In the genomic region with DNA sequence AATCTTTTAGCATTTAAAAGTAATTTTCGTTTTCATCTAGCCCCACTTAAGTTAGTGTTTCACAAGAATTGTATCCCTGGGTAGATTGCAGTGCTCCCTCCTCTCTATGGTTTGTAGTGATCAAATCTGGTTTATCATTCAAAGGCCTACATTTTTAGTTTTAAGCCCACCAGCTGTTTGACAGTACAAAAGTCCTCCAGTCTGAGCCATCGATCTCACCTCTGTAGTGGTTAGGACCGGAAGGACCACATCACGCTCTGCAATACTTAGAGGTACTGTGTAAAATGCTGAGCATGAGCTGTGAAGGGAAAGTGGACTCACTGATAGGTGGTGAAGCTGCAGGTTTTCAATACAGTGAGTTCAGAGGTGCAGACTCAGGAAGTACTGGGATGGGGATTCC, we compare ENCODE assay signal across 8 mouse cellular contexts. TPM values are rescaled to one million over a fixed set of nuclear protein-coding genes. Genes with fewer than 3 reads are reported as not detected.
DNase-seq lines count a peak whose midpoint lies in the region; ATAC-seq and TF ChIP-seq lines count a peak whose summit lies in the region.

No protein-coding gene starts in this region.

- peak overlapping the region; percentile 71 for H3K9ac ChIP-seq in liver, adult 2 months (ENCODE audit: low read depth, low read length)
- peak overlapping the region; percentile 98 for H3K9ac ChIP-seq in hindbrain, embryonic 15.5 days
- H3K9ac ChIP-seq in midbrain, postnatal 0 days (replicated peaks; ENCODE audit: low read length, poor library complexity, severe bottlenecking): peak overlapping the region; percentile 96

- H3K4me1 ChIP-seq in liver, adult 2 months (ENCODE audit: control insufficient read depth, insufficient read depth, low read length): peaks cover 22% of the 10 kb centered on the region
- peaks cover 39% of the 10 kb centered on the region for H3K4me1 ChIP-seq in hindbrain, embryonic 15.5 days (replicated peaks)
- peaks cover 18% of the 10 kb centered on the region for H3K4me1 ChIP-seq in midbrain, postnatal 0 days (ENCODE audit: insufficient read depth, low read length)

- H3K79me2 ChIP-seq in liver, adult 2 months (ENCODE audit: control insufficient read depth, insufficient read depth, low read length): peaks cover 19% of the 10 kb centered on the region; the same call in 1 of the 2 replicates

- no peak for TF ChIP-seq POLR2A in liver, adult 2 months (IDR thresholded peaks at IDR 0.05; ENCODE audit: extremely low read depth, insufficient read depth, low read length)

- DNase-seq in liver, adult 2 months (ENCODE audit: extremely low read depth, low read depth, low spot score): peak; percentile 33
- DNase-seq in liver: no peak
- no peak for DNase-seq in midbrain, postnatal 0 days (ENCODE audit: low spot score)
- no peak for DNase-seq in cerebellum, adult 8-10 months
- no peak for DNase-seq in layer of hippocampus, adult 8-10 months (ENCODE audit: low spot score in 2 of 2)

- peaks cover 13% of the 10 kb centered on the region for H3K36me3 ChIP-seq in liver, adult 2 months (ENCODE audit: control insufficient read depth, insufficient read depth, low read length)
- peaks cover 3% of the 10 kb centered on the region for H3K36me3 ChIP-seq in hindbrain, embryonic 15.5 days
- H3K36me3 ChIP-seq in midbrain, postnatal 0 days (ENCODE audit: insufficient read depth, low read length): peaks cover 2% of the 10 kb centered on the region; the same call in 1 of the 2 replicates

- H3K4me3 ChIP-seq in liver, adult 2 months (ENCODE audit: insufficient read depth, low read depth, low read length): peak overlapping the region; percentile 82
- H3K4me3 ChIP-seq in hindbrain, embryonic 15.5 days: peak overlapping the region; percentile 97
- peak overlapping the region; percentile 88 for H3K4me3 ChIP-seq in midbrain, postnatal 0 days (ENCODE audit: low read depth, low read length)

- no peak for TF ChIP-seq CTCF in liver, adult 2 months (IDR thresholded peaks at IDR 0.05; ENCODE audit: low read depth, low read length)
- TF ChIP-seq CTCF in midbrain, postnatal 0 days (IDR thresholded peaks at IDR 0.05): no peak

- 3% methylated on average over 4 of the region's 4 CpGs for WGBS in liver, adult 2 months
- 38% methylated on average over 4 of the region's 4 CpGs for WGBS in hindbrain, embryonic 15.5 days
- 38% methylated on average over 4 of the region's 4 CpGs for WGBS in midbrain, postnatal 0 days

- H3K27ac ChIP-seq in liver, adult 2 months (replicated peaks; ENCODE audit: insufficient read depth, low read depth, low read length): no peak overlapping the region
- H3K27ac ChIP-seq in hindbrain, embryonic 15.5 days (replicated peaks): peak overlapping the region; percentile 99
- peak overlapping the region; percentile 93 for H3K27ac ChIP-seq in midbrain, postnatal 0 days (ENCODE audit: low read depth, low read length)

- no peaks in the 10 kb centered on the region for H3K27me3 ChIP-seq in liver, adult 2 months (ENCODE audit: control insufficient read depth, insufficient read depth, low read length)
- H3K27me3 ChIP-seq in hindbrain, embryonic 15.5 days: no peaks in the 10 kb centered on the region
- H3K27me3 ChIP-seq in midbrain, postnatal 0 days (ENCODE audit: insufficient read depth, low read length): no peaks in the 10 kb centered on the region

- ATAC-seq in activated CD4-positive, CD25-positive, alpha-beta regulatory T cell, adult 4 months: peak; percentile 28
- ATAC-seq in hindbrain, embryonic 15.5 days (ENCODE audit: low FRiP score, low read depth): no peak
- ATAC-seq in midbrain, postnatal 0 days (ENCODE audit: low FRiP score): no peak
- ATAC-seq in megakaryocyte progenitor cell, adult 5-6 weeks (replicated peaks; ENCODE audit: poor library complexity): no peak

- no peaks in the 10 kb centered on the region for H3K9me3 ChIP-seq in hindbrain, embryonic 15.5 days
- no peaks in the 10 kb centered on the region for H3K9me3 ChIP-seq in midbrain, postnatal 0 days (ENCODE audit: low read length)

- H3K4me2 ChIP-seq in hindbrain, embryonic 15.5 days: peak overlapping the region; percentile 66
- H3K4me2 ChIP-seq in midbrain, postnatal 0 days (ENCODE audit: low read depth, low read length, poor library complexity, severe bottlenecking): peak overlapping the region; percentile 65

RNA-seq across cellular contexts. Expression of a gene that starts 1.0 kb away (rescaled TPM):
- 39.3 and 39.4 TPM in 2 replicates for total RNA-seq in liver, adult 2 months (2014; rRNA removed)
- 23.3 and 23.8 TPM in 2 replicates for polyA plus RNA-seq in liver, adult 2 months (2012; rRNA removed)
- polyA plus RNA-seq in activated CD4-positive, CD25-positive, alpha-beta regulatory T cell, adult 4 months (2017; shearing (Covaris generic)): 100 to 1,000 TPM; 128 to 155 TPM
- 91.4 TPM in 2 replicates for polyA plus RNA-seq in hindbrain, embryonic 15.5 days (2015; fragmentation: Nextera tagmentation; extraction: Ambion mirVana)
- total RNA-seq in midbrain, postnatal 0 days (2014; rRNA removed): 64.5 and 78.8 TPM in 2 replicates
- polyA plus RNA-seq in midbrain, postnatal 0 days (2015; fragmentation: Nextera tagmentation; extraction: Ambion mirVana): 91.0 and 92.7 TPM in 2 replicates
- 10 to 100 TPM; 54.7 to 68.0 (median 59.8) TPM for total RNA-seq in layer of hippocampus, adult 8-10 months (2022)
- total RNA-seq in megakaryocyte progenitor cell, adult 5-6 weeks (2015): 79.1 and 84.7 TPM in 2 replicates
- total RNA-seq in megakaryocyte progenitor cell, adult 5-6 weeks (2017): 160 and 176 TPM in 2 replicates

RNA-seq across cellular contexts. Expression of a gene that starts 10.3 kb away (rescaled TPM):
- not detected in 2 replicates for total RNA-seq in liver, adult 2 months (2014; rRNA removed)
- not detected in 2 replicates for polyA plus RNA-seq in liver, adult 2 months (2012; rRNA removed)
- polyA plus RNA-seq in activated CD4-positive, CD25-positive, alpha-beta regulatory T cell, adult 4 months (2017; shearing (Covaris generic)): not detected
- polyA plus RNA-seq in hindbrain, embryonic 15.5 days (2015; fragmentation: Nextera tagmentation; extraction: Ambion mirVana): 0.06 TPM in 1 of 2 replicates, not detected in the other
- 0.49 TPM in 1 of 2 replicates, not detected in the other for total RNA-seq in midbrain, postnatal 0 days (2014; rRNA removed)
- polyA plus RNA-seq in midbrain, postnatal 0 days (2015; fragmentation: Nextera tagmentation; extraction: Ambion mirVana): not detected in 2 replicates
- total RNA-seq in layer of hippocampus, adult 8-10 months (2022): not detected
- not detected in 2 replicates for total RNA-seq in megakaryocyte progenitor cell, adult 5-6 weeks (2015)
- total RNA-seq in megakaryocyte progenitor cell, adult 5-6 weeks (2017): not detected in 2 replicates

RNA-seq across cellular contexts. Expression of a gene that starts 24.3 kb away (rescaled TPM):
- total RNA-seq in liver, adult 2 months (2014; rRNA removed): not detected in 2 replicates
- polyA plus RNA-seq in liver, adult 2 months (2012; rRNA removed): not detected in 2 replicates
- polyA plus RNA-seq in activated CD4-positive, CD25-positive, alpha-beta regulatory T cell, adult 4 months (2017; shearing (Covaris generic)): not detected
- not detected in 2 replicates for polyA plus RNA-seq in hindbrain, embryonic 15.5 days (2015; fragmentation: Nextera tagmentation; extraction: Ambion mirVana)
- total RNA-seq in midbrain, postnatal 0 days (2014; rRNA removed): not detected in 2 replicates
- polyA plus RNA-seq in midbrain, postnatal 0 days (2015; fragmentation: Nextera tagmentation; extraction: Ambion mirVana): not detected in 2 replicates
- not detected for total RNA-seq in layer of hippocampus, adult 8-10 months (2022)
- total RNA-seq in megakaryocyte progenitor cell, adult 5-6 weeks (2015): not detected in 2 replicates
- not detected in 2 replicates for total RNA-seq in megakaryocyte progenitor cell, adult 5-6 weeks (2017)

RNA-seq across cellular contexts. Expression of a gene that starts 31.6 kb away (rescaled TPM):
- total RNA-seq in liver, adult 2 months (2014; rRNA removed): not detected in 2 replicates
- polyA plus RNA-seq in liver, adult 2 months (2012; rRNA removed): not detected in 2 replicates
- polyA plus RNA-seq in activated CD4-positive, CD25-positive, alpha-beta regulatory T cell, adult 4 months (2017; shearing (Covaris generic)): not detected
- 3.0 and 3.3 TPM in 2 replicates for polyA plus RNA-seq in hindbrain, embryonic 15.5 days (2015; fragmentation: Nextera tagmentation; extraction: Ambion mirVana)
- 0.94 TPM in 1 of 2 replicates, not detected in the other for total RNA-seq in midbrain, postnatal 0 days (2014; rRNA removed)
- polyA plus RNA-seq in midbrain, postnatal 0 days (2015; fragmentation: Nextera tagmentation; extraction: Ambion mirVana): 0.07 TPM in 1 of 2 replicates, not detected in the other
- total RNA-seq in layer of hippocampus, adult 8-10 months (2022): under 1 TPM in 1 of 4 experiments, not detected in 3; 0.14 TPM
- total RNA-seq in megakaryocyte progenitor cell, adult 5-6 weeks (2015): not detected in 2 replicates
- not detected in 2 replicates for total RNA-seq in megakaryocyte progenitor cell, adult 5-6 weeks (2017)

RNA-seq across cellular contexts. Expression of a gene that starts 49.4 kb away (rescaled TPM):
- 0.54 TPM in 1 of 2 replicates, not detected in the other for total RNA-seq in liver, adult 2 months (2014; rRNA removed)
- polyA plus RNA-seq in liver, adult 2 months (2012; rRNA removed): 0.22 and 0.24 TPM in 2 replicates
- polyA plus RNA-seq in activated CD4-positive, CD25-positive, alpha-beta regulatory T cell, adult 4 months (2017; shearing (Covaris generic)): not detected
- 1.9 and 2.2 TPM in 2 replicates for polyA plus RNA-seq in hindbrain, embryonic 15.5 days (2015; fragmentation: Nextera tagmentation; extraction: Ambion mirVana)
- 4.2 and 7.8 TPM in 2 replicates for total RNA-seq in midbrain, postnatal 0 days (2014; rRNA removed)
- 1.7 and 2.6 TPM in 2 replicates for polyA plus RNA-seq in midbrain, postnatal 0 days (2015; fragmentation: Nextera tagmentation; extraction: Ambion mirVana)
- 10 to 100 TPM; 14.7 to 17.4 (median 16.3) TPM for total RNA-seq in layer of hippocampus, adult 8-10 months (2022)
- not detected in 2 replicates for total RNA-seq in megakaryocyte progenitor cell, adult 5-6 weeks (2015)
- not detected in 2 replicates for total RNA-seq in megakaryocyte progenitor cell, adult 5-6 weeks (2017)
